Mouse (Mus musculus) intestine, embryonic 16.5 days (tissue): ENCODE data around the gene Gja5. TPM values are rescaled to one million over a fixed set of nuclear protein-coding genes. Genes with fewer than 3 reads are reported as not detected.

Experiments used
- ATAC-seq: fragments of 200-750 bp; cut with Nextera tagmentation; 2 replicates; pipeline ENCODE4 v1.8.0; 2017; ENCODE audit warnings: moderate TSS enrichment, moderate library complexity
- H3K27ac ChIP-seq: fragments of 300-500 bp; sonication (generic); 2 replicates; pipeline ENCODE4 v1.5.1; 2014; ENCODE audit warnings: mild to moderate bottlenecking, low read length
- H3K27me3 ChIP-seq: fragments of 300-500 bp; sonication (generic); replicated peaks from 2 replicates; pipeline ENCODE4 v1.6.1; 2014; ENCODE audit warnings: low read length, control low read depth, mixed read lengths; ENCODE audit not compliant: control insufficient read depth, insufficient read depth
- H3K36me3 ChIP-seq: fragments of 300-500 bp; sonication (generic); 2 replicates; pipeline ENCODE4 v1.6.1; 2014; ENCODE audit warnings: low read length, control low read depth; ENCODE audit not compliant: control insufficient read depth, insufficient read depth
- H3K4me1 ChIP-seq: fragments of 300-500 bp; sonication (generic); 2 replicates; pipeline ENCODE4 v1.6.1; 2014; ENCODE audit warnings: low read length, control low read depth, mixed read lengths; ENCODE audit not compliant: control insufficient read depth, insufficient read depth
- H3K4me2 ChIP-seq: fragments of 300-500 bp; sonication (generic); 2 replicates; pipeline ENCODE4 v1.6.1; 2014; ENCODE audit warnings: low read depth, low read length, control low read depth
- H3K4me3 ChIP-seq: fragments of 300-500 bp; sonication (generic); 2 replicates; pipeline ENCODE4 v1.5.1; 2014; ENCODE audit warnings: mild to moderate bottlenecking, low read length
- H3K9ac ChIP-seq: fragments of 300-500 bp; sonication (generic); 2 replicates; pipeline ENCODE4 v1.6.1; 2014; ENCODE audit warnings: low read depth, low read length
- H3K9me3 ChIP-seq: fragments of 300-500 bp; sonication (generic); 2 replicates; pipeline ENCODE4 v1.6.1; 2016; ENCODE audit warnings: low read length, control low read depth; ENCODE audit not compliant: control insufficient read depth
- WGBS: fragments of 180-500 bp; shearing (Covaris S2); extraction: QIAGEN DNeasy Blood & Tissue Kit; methylation state at CpG from one replicate; pipeline ENCODE4 v1.1.7; 2014; 5-methylcytosine and 5-hydroxymethylcytosine counted together
- polyA plus RNA-seq: library from polyadenylated mRNA; unstranded; fragments of >200 nt; fragmentation: Nextera tagmentation; extraction: Ambion mirVana; gene quantifications from 2 replicates; pipeline ENCODE4 v1.2.1, GENCODE M21; 2015

The Gja5 gene
- polyA plus RNA-seq, 1 experiment from 2014 or later, result 12.5 TPM

DNA sequence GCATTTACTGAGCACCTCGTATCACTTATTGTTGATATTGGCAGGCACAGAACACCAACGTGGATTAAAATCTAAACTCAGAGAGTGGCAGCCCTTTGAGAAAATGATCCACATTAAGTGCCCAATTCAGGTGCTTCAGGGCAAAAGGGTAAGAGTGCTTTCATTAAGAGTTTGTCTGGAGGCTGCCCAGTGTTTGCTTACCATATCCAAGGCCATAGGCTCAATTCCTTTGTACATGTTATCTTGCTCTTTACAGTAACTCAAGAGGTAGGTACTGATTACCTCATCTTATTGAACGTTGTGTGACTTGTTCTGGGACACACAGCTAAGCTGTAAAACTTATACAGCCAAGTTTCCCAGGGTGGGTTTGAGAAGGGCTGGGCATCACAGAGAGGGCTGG, 77.3 kb downstream of the Gja5 start:
- no peaks in the 10 kb centered on the region for H3K36me3 ChIP-seq
- H3K9me3 ChIP-seq, result no peaks in the 10 kb centered on the region
- peak; percentile 86 for ATAC-seq
- WGBS, result 52% methylated on average over 3 of the region's 3 CpGs
- H3K27ac ChIP-seq, result no peak overlapping the region
- H3K4me1 ChIP-seq, result no peaks in the 10 kb centered on the region
- no peak overlapping the region for H3K4me2 ChIP-seq
- no peak overlapping the region for H3K9ac ChIP-seq
- no peak overlapping the region for H3K4me3 ChIP-seq
- H3K27me3 ChIP-seq, result no peaks in the 10 kb centered on the region

- 89% methylated on average over 2 of the region's 2 CpGs for WGBS
- H3K4me2 ChIP-seq, result no peak overlapping the region
- no peak for ATAC-seq
These were observed 78.2 kb downstream of the Gja5 start for GRCm38 (mm10) chr3:96982666-96983065.

DNA sequence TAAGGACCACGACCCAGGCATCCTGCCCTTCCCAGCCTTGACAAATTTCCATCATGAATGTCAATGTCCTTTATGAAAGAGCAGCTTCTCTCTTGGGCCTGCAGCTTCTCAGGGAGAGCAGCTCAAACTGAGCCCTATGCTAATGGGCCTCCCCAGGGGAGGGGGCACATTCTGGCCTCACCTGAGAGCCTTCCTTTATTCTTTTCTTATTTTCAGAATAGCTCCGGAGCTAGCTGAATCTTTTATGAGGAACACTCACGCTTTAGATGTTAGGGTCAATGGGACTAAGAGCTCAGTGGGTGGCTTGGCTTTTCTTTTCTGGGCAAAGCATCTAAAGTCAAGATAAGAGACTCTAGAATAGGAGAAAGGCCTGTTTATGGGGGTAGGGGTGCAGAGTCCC, 88.0 kb downstream of the Gja5 start:
- no peaks in the 10 kb centered on the region for H3K36me3 ChIP-seq

More at GRCm38 (mm10) chr3:96982666-96983065, 78.2 kb downstream of the Gja5 start:
- Histone ChIP-seq H3K27me3 (no peaks in the 10 kb centered on the region), H3K4me1 (no peaks in the 10 kb centered on the region), H3K36me3 (no peaks in the 10 kb centered on the region), H3K27ac (no peak overlapping the region), H3K9me3 (no peaks in the 10 kb centered on the region), H3K9ac (no peak overlapping the region), H3K4me3 (no peak overlapping the region)

GRCm38 (mm10) chr3:96997770-96998169, 93.3 kb downstream of the Gja5 start:
- no peaks in the 10 kb centered on the region for H3K9me3 ChIP-seq
- H3K27me3 ChIP-seq, result no peaks in the 10 kb centered on the region
- 37% methylated on average over 6 of the region's 6 CpGs for WGBS
- no peak overlapping the region for H3K27ac ChIP-seq
- no peaks in the 10 kb centered on the region for H3K36me3 ChIP-seq
- H3K9ac ChIP-seq, result no peak overlapping the region
- no peak for ATAC-seq
- H3K4me2 ChIP-seq, result no peak overlapping the region
- H3K4me1 ChIP-seq, result no peaks in the 10 kb centered on the region
- no peak overlapping the region for H3K4me3 ChIP-seq

More for the DNA sequence above, 88.0 kb downstream of the Gja5 start:
- no peak overlapping the region for H3K27ac ChIP-seq
- no peaks in the 10 kb centered on the region for H3K4me1 ChIP-seq
- no peak for ATAC-seq
- no peaks in the 10 kb centered on the region for H3K27me3 ChIP-seq
- H3K9ac ChIP-seq, result no peak overlapping the region
- WGBS, result 51% methylated on average over 3 of the region's 3 CpGs
- H3K4me3 ChIP-seq, result no peak overlapping the region
- no peaks in the 10 kb centered on the region for H3K9me3 ChIP-seq
- no peak overlapping the region for H3K4me2 ChIP-seq

- H3K4me1 ChIP-seq, result no peaks in the 10 kb centered on the region
- ATAC-seq, result no peak
These were observed 98.6 kb downstream of the Gja5 start for GRCm38 (mm10) chr3:97003111-97003510.

DNA sequence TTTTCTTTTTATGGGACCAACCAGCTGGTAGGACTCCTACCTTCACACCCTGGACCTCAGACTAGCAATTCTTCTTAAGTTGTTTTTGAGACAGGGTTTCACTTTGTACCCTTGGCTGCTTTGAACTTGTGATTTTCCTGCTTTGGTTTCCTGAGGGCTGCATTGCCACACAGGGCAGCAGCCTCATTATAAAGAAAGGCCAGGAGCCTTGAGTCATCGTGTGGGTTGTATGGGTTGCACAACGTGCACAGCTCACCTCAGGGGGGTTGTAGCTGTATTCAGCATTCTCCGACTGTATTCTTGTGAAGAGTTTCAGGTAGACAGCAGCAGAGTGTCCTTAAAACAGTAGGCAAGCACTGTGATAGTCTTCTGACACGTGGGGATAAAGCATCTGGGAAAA, 100.0 kb downstream of the Gja5 start:
- H3K9me3 ChIP-seq, result no peaks in the 10 kb centered on the region
- H3K27me3 ChIP-seq, result no peaks in the 10 kb centered on the region
- no peaks in the 10 kb centered on the region for H3K4me1 ChIP-seq
- no peak overlapping the region for H3K9ac ChIP-seq
- H3K4me2 ChIP-seq, result no peak overlapping the region
- no peak overlapping the region for H3K4me3 ChIP-seq
- no peak overlapping the region for H3K27ac ChIP-seq
- no peaks in the 10 kb centered on the region for H3K36me3 ChIP-seq
- 75% methylated on average over 4 of the region's 4 CpGs for WGBS
- no peak for ATAC-seq

More at GRCm38 (mm10) chr3:97003111-97003510, 98.6 kb downstream of the Gja5 start:
- H3K4me2 ChIP-seq, result no peak overlapping the region
- no peaks in the 10 kb centered on the region for H3K27me3 ChIP-seq
- no peak overlapping the region for H3K4me3 ChIP-seq
- WGBS, result 87% methylated on average over 10 of the region's 10 CpGs
- no peaks in the 10 kb centered on the region for H3K36me3 ChIP-seq
- H3K9ac ChIP-seq, result no peak overlapping the region
- no peak overlapping the region for H3K27ac ChIP-seq
- no peaks in the 10 kb centered on the region for H3K9me3 ChIP-seq

DNA sequence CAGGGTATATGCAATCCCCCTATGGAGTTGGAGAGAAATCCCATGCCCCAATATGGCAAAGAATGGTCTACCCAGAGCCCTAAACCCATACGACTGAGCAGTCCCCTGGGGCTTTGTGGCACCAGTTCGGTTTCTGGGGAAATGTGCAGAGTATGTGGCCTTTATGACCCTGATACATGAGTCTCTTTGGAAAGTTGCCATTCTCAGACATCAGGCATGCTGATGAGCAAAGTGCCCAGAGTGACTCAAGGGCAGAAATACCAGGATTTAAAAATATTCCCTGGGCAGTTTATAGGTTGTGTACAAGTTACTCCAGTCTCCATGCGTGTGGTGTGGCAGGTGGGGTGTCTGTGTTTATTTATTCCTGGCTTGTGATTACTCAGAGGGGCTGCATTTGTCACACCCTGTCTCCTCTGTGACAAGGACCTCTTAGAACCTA, 102.5 kb downstream of the Gja5 start:
- Histone ChIP-seq H3K4me3 (no peak overlapping the region), H3K4me2 (no peak overlapping the region), H3K9ac (no peak overlapping the region), H3K4me1 (no peaks in the 10 kb centered on the region), H3K27ac (no peak overlapping the region), H3K27me3 (no peaks in the 10 kb centered on the region), H3K36me3 (no peaks in the 10 kb centered on the region), H3K9me3 (no peaks in the 10 kb centered on the region)
- no peak for ATAC-seq
- 68% methylated on average over 3 of the region's 3 CpGs for WGBS

DNA sequence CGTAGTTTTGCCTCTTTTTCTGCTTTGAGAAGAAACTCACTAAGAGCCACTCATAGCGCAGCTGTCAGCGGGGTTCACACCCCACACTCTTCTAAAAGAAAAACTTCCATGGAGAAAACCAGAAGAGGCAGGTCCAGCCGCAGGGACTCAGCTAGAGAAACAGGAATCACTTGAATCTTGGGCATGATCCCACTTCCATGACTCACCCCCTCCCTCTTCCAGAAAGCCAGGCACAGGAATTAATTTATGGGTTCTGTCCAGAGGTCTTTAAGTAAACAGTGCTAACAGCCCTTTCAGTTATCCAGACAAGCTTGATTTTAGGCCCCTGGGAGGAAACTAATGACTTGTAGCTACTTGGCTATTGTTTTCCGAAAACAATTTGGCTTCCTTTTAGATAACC, 120.7 kb downstream of the Gja5 start:
- H3K9me3 ChIP-seq, result no peaks in the 10 kb centered on the region
- WGBS, result 32% methylated on average over 5 of the region's 5 CpGs
- ATAC-seq, result peak; percentile 67; the same call in 1 of the 2 replicates
- no peak overlapping the region for H3K4me2 ChIP-seq
- H3K27me3 ChIP-seq, result 0 out of 2 replicates have a peak, but pooled peaks cover under 1% of the 10 kb centered on the region
- no peak overlapping the region; the same call in 1 of the 2 replicates for H3K27ac ChIP-seq
- H3K4me3 ChIP-seq, result no peak overlapping the region
- H3K4me1 ChIP-seq, result peaks cover 3% of the 10 kb centered on the region
- H3K36me3 ChIP-seq, result no peaks in the 10 kb centered on the region
- no peak overlapping the region for H3K9ac ChIP-seq

- H3K27ac ChIP-seq, result no peak overlapping the region
- no peaks in the 10 kb centered on the region for H3K36me3 ChIP-seq
- H3K4me2 ChIP-seq, result peak overlapping the region; percentile 51
- no peaks in the 10 kb centered on the region for H3K9me3 ChIP-seq
- WGBS, result 4% methylated on average over 10 of the region's 10 CpGs
- peak overlapping the region; percentile 26 for H3K4me3 ChIP-seq
- H3K4me1 ChIP-seq, result no peaks in the 10 kb centered on the region
- ATAC-seq, result no peak
- H3K9ac ChIP-seq, result peak overlapping the region; percentile 41; the same call in 1 of the 2 replicates
- 0 out of 2 replicates have a peak, but pooled peaks cover 5% of the 10 kb centered on the region for H3K27me3 ChIP-seq
These were observed 127.6 kb downstream of the Gja5 start for GRCm38 (mm10) chr3:97032053-97032496.

DNA sequence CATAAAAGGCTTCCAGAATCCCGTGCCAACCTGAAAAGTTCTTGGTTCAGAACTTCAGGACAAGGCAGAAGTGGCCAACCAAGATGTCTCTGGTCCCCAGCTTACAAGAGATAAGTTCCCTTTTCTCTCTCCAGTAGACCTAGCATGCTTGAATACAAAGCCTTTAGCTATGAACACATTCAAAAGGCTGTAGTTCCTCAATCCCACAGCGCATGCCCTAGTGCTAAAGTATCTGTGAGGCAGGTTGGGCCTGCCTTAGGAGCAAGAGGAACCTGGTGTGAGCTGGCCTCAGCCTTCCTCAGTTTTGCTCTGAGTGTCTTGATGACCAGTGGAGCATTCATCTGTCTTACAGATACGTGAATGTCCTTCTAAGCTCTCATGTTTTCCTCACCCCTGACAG, 131.1 kb downstream of the Gja5 start:
- Histone ChIP-seq H3K9me3 (no peaks in the 10 kb centered on the region), H3K4me1 (no peaks in the 10 kb centered on the region), H3K9ac (no peak overlapping the region), H3K4me2 (no peak overlapping the region), H3K27ac (no peak overlapping the region), H3K36me3 (no peaks in the 10 kb centered on the region), H3K27me3 (0 out of 2 replicates have a peak, but pooled peaks cover 3% of the 10 kb centered on the region), H3K4me3 (no peak overlapping the region)
- no peak for ATAC-seq
- WGBS, result 88% methylated on average over 3 of the region's 3 CpGs
